Mouse (Mus musculus): ENCODE data around the gene Col7a1.
A peak's percentile ranks its signal among the peaks of the same experiment; 100 is the strongest.

Col7a1 gene

GRCm38 (mm10) chr9:108985710-108986109 lies 32.3 kb downstream of the Col7a1 start, which contains the start of gene Ucn2:
Gene Ucn2, plus strand, starts transcription at chr9:108986010.
- no peak for DNase-seq (ENCODE audit: low spot score)

- DNase-seq (ENCODE audit: low spot score): no peak
Observed at GRCm38 (mm10) chr9:108987704-108988350, 34.4 kb downstream of the Col7a1 start.

- no peak for DNase-seq (ENCODE audit: low spot score)
Observed at GRCm38 (mm10) chr9:108989802-108990461, 36.5 kb downstream of the Col7a1 start.

- no peak for DNase-seq (ENCODE audit: low spot score)
Observed at GRCm38 (mm10) chr9:108990462-108990820, 37.1 kb downstream of the Col7a1 start.

GRCm38 (mm10) chr9:108991428-108992084 lies 38.2 kb downstream of the Col7a1 start, which contains the start of gene Pfkfb4:
Gene Pfkfb4, plus strand, starts transcription at chr9:108991778.
- DNase-seq (ENCODE audit: low spot score): peak; percentile 98

GRCm38 (mm10) chr9:108992085-108992469 lies 38.7 kb downstream of the Col7a1 start:
- no peak for DNase-seq (ENCODE audit: low spot score)

GRCm38 (mm10) chr9:108992620-108993361 lies 39.4 kb downstream of the Col7a1 start:
- DNase-seq (ENCODE audit: low spot score): no peak

- DNase-seq (ENCODE audit: low spot score): no peak
Observed at GRCm38 (mm10) chr9:108996411-108996810, 43.0 kb downstream of the Col7a1 start.

DNA sequence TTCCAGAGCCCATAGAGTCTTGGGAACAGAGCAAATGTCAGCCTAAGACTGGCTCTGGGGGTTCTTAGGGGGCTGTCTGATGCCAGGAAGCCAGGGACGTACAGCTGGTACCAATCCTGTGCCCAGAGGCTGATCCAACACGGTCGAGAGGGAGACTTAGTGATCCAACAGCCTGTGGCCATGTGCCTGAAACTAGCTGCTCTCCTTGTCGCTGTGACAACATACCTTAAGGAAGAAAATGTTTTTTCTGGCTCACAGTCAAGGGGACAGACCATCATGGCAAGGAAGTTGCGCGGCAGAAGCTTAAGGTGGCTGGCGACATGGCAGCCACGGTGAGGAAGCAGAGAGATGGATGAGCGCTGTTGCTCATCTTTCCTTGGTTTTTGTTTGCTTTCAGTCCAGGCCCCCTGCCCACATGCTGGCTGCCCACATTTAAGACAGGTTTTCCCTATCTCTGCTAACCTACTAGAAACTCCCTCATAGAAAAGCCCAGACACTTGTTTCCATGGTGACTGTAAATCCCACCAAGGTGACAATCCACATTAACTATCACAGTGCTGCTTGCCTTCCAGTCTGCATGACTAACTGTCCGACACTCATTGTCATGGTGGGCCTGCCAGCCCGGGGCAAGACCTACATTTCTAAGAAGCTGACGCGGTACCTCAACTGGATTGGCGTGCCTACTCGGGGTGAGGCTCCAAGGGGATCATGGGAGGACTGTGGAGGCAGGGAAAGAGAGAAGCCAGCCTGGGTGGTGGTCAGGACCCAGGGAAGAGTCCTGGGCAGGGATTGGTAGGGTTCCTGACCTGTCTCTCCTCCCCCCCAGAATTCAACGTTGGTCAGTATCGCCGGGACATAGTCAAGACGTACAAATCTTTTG lies 45.1 kb downstream of the Col7a1 start:
- no peak for DNase-seq (ENCODE audit: low spot score)

DNA sequence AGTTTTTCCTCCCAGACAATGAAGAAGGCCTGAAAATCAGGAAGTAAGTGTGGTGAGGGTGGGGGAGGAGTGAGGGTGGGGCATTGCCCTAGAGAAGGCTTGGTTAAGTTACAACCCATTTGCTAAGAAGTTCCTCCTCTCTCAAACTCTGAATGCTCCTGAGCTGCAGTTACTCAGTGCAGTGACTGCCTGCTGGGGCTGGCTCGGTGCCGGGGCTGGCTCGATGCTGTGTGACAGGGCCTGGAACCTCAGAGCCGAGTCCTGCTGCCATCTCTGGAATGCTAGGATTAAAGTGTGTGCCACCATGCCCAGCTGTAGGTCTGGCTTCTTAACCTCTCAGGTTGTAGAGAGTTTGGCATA lies 45.8 kb downstream of the Col7a1 start:
- DNase-seq (ENCODE audit: low spot score): no peak

DNA sequence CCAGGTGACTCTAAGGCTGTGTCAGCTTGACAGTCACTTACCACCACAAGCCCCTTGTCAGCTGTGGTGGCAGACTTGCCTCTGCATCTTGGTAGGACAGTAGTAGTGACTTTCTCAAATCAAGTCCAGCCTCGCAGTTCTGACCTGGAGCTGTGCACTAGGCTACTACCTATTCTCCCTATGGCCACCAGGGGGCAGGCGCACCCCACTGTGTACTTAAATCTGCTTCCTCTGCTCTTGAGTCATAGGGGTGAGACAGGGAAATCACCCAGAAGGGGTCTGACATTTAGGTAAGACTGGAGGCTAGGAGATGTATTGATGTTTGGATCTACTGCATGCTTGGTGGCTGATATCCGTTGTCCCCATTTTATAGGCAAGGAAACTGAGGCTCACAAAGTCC lies 47.3 kb downstream of the Col7a1 start:
- DNase-seq (ENCODE audit: low spot score): peak; percentile 73

GRCm38 (mm10) chr9:109003201-109003600 lies 49.8 kb downstream of the Col7a1 start:
- DNase-seq (ENCODE audit: low spot score): no peak

DNA sequence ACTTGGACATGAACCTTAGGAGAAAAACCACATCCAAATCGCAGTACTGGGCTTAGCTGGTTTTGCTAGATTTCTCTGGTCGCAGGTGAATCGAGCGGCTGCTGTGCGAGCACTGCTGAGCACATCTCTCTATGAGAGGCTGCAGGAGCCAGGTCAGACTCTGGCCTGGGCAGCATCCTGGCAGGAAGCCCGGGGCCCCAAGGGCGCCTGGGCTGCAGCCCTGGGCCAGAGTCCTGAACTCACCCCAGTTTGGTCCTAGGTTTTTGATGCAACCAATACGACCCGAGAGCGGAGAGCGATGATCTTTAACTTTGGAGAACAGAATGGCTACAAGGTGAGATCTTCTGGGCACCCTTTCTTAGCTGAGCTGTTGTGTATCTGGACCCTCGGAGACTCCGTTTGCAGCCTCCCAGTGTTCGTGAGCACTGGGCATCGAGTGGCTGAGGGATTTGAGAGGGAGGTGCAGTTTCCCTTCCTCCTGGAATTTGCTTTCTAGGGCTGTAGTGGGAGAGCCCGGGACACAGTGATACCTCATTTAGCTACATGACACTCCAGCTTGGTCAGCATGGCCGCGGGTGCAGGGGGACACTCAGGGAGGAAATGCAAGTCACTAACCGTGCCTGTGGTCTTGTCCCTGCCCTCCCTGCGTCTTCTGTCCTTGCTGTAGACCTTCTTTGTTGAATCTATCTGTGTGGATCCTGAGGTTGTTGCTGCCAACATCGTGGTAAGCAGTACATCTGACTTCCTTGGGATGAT lies 53.8 kb downstream of the Col7a1 start:
- no peak for DNase-seq (ENCODE audit: low spot score)

DNA sequence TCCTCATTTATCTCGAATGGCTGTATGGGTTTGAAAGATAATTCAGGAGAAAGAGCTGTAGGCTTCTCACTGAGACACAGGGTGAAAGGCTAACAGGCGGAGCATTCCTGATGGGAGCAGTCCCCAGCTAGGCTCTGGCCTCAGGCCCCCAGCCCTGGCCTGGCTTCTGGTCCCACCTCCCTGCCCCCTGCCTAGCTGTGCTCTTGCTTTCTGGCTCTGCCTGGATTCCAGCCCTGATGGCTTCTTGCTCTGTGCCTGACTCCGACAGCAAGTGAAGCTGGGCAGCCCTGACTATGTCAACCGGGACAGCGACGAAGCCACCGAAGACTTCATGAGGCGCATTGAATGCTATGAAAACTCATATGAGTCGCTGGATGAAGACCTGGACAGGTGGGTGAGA lies 54.7 kb downstream of the Col7a1 start:
- DNase-seq (ENCODE audit: low spot score): no peak

GRCm38 (mm10) chr9:109008994-109009635 lies 55.7 kb downstream of the Col7a1 start:
- no peak for DNase-seq (ENCODE audit: low spot score)

DNA sequence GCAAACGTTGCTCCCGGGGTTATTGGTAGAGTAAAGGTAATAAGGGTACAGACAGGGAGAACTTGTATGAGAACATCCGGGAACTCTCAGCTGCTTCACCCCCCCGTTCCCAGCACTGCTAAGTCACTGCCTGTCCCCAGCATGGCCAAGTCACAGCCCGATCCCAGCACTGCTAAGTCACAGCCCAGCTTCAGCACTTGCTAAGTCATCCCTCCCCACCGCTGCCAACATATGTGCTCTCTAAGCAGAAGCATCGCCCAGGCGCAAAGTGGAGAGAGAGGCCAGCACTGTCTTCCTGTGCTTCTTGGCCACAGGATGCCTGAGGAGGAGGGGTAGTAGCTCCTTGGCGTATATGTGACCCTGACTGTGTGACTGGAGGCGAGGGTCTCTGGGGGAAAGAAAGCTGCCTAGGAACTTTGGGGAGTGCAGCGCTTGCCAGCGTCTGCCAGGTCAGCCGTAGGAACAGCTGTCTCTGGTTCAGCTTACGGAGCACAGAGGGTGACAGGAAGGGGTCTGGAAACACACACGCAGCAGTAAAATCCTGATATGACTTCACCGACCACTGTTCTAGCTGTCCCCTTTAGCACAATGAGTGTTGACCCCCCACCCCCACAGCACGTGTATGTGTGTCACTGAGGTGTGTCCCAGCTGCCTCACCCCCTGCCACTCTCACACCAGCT lies 56.4 kb downstream of the Col7a1 start:
- no peak for DNase-seq (ENCODE audit: low spot score)

DNA sequence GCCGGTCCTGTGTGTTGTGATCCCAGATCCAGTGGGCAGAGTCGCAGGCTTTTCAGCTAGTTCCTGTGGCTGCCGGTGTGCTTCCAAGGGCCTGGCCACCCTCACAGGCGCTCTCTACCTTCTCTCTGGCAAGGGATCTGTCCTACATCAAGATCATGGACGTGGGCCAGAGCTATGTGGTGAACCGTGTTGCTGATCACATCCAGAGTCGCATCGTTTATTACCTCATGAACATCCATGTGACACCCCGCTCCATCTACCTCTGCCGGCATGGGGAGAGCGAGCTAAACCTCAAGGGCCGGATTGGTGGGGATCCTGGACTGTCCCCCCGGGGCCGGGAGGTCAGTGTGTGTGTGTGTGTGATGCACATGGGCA lies 56.9 kb downstream of the Col7a1 start:
- DNase-seq (ENCODE audit: low spot score): no peak

DNA sequence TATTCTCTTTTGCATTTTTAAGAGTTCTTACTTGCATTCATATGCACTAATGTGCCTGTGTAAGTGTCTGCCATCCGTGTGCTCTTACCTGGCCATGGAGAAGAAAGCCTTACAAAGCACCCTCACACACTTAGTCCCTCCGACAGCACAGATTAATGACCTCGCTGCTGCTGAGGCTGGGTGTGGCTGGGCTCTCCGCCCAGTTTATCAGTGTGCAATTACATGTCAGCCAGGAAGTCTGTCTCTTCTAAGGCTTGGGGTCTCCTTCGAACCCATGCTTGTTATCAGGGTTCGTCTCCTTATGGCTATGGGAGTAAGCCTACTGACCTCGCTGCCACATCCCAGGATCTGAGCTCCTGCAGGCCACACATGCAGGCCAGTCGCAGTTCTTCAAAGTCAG lies 62.0 kb downstream of the Col7a1 start:
- DNase-seq (ENCODE audit: low spot score): no peak

DNA sequence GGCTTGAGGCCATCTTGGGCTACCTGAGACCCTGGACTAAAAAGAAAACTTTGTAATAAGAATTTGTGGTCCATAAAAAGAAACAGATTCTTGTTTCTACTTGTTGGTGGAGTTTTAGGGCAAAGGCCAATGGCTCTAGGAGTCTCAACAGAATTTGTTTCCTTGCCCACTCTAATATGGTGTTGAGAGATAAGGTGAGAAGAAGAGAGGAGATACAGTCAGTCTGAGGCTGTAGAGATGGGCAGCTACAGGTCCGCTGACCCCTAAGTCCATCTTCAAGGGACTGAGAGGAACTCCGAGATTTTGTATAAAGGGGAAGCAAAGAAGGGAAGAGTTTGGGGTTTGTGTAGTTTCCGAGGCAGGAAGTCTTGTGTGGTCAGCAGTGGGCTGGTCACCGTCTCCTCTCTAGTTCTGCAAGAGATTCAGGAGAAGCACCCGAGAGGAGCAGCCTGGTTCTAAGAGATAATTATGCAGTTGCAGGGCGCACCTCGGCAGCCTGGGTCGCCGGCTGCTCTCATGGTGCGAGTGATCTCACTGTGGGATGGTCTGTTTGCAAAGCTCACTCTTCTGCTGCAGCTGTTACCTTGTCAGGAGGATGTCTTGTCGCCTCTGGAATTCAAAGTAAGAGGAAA lies 63.7 kb downstream of the Col7a1 start:
- DNase-seq (ENCODE audit: low spot score): no peak
